Mouse (Mus musculus): ENCODE data around the gene Polk. TPM values are rescaled to one million over a fixed set of nuclear protein-coding genes. Genes with fewer than 3 reads are reported as not detected.

Polk gene
- total RNA-seq, 1 experiment from 2014 or later, result 12.3 TPM

DNA sequence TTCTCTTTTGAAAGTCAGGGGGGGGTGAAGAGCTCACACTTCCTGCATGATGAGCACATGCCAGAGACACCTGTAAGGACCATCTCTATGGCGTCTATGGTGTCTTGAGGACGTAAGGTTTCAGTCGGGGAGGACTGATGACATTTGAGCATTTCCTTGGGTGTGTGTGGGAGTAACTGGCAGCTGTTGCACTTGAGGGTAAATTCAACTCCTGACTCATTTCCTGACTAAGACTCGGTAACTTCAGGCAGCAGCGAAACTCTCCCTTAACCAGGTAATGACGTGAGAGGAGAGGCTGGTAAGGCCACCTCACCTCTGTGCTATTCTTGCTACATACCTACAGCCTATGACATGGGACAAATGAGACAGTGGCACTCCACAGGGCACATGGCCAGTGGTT is 55.1 kb downstream of the Polk start:
- no peak for ATAC-seq (ENCODE audit: extremely low read depth, insufficient number of reproducible peaks, low FRiP score, poor library complexity, severe bottlenecking)

DNA sequence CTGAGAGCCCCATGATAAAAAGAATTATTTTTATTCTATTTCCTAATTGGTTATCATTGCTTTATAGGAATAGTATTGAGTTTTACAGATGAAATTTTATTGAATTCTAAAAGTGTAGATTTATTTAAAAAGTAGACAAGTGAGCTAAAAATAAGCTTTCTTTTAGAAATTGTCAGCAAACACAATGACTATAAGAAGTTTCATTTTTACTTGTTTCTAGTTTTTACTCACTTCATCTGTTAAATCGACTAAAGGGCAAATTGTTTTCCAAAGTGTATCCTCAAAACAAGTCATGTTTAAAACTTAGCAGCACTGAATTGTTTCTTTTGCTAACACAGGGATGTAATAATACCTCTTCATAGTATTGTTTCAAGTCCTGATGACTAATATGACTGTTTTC is 63.4 kb downstream of the Polk start:
- no peak for ATAC-seq (ENCODE audit: extremely low read depth, insufficient number of reproducible peaks, low FRiP score, poor library complexity, severe bottlenecking)

DNA sequence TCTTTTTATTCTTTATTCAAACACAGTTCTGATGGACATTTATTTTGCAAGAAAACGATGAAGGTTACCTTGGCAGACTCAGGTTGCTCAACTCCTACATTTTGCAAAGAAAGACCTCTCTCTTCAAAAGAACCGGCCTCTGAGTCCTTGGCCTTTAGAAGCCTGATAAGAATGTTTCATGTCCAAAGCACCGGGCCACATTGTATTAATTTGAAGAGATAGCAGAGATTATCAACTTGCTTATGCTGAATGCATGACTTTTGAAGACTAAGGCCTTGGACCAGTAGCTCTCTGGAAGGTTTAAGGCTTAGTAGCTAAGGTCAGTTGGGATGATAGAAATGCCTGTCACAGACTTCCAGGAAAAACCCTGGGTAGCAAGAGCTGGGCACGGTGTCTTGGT is 65.2 kb downstream of the Polk start:
- ATAC-seq (ENCODE audit: extremely low read depth, insufficient number of reproducible peaks, low FRiP score, poor library complexity, severe bottlenecking), result no peak

DNA sequence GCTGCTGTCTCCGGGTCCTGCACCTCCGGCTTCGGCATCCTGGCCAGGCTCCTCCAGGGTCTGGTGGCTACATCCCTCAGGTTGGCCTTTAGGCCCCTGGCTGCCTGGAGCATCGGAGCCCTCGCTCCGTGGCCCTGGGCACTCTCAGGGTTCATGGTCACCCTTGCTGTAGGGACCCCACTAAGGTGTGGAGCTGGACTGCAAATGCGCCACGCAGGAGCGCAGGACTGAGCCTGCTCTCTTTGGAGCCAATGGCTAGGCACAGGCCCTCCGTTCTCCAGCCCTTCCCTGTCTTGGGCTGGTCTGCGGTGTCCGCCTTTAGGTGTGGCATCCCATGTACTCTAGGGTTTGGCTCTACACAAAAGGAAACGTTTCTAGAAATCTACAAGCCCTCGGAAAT is 71.4 kb downstream of the Polk start, which contains the start of gene Ankdd1b:
TSS of gene Ankdd1b (minus strand) at position 242 of the 400 bp plus-strand sequence.
- ATAC-seq (ENCODE audit: extremely low read depth, insufficient number of reproducible peaks, low FRiP score, poor library complexity, severe bottlenecking), result no peak

DNA sequence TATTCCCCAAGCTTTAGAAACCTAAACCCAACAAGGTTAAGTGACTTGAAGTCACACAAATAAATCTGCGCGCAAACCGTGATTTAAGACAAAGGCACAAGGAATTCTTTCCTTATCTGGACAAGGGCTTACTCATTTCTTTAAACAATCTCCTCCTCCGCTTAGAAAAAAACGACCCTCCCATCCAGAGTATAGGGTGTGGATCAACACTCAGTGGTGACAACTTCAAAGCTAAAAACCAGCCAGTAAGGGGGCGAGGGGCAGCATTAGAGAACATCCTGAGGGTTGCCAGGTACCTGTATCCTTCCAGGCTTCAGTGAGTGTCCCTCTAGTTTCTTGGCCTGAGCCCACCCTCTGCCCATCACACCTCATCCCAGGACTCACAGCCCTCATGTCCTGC is 71.8 kb downstream of the Polk start:
- ATAC-seq (ENCODE audit: extremely low read depth, insufficient number of reproducible peaks, low FRiP score, poor library complexity, severe bottlenecking), result no peak

DNA sequence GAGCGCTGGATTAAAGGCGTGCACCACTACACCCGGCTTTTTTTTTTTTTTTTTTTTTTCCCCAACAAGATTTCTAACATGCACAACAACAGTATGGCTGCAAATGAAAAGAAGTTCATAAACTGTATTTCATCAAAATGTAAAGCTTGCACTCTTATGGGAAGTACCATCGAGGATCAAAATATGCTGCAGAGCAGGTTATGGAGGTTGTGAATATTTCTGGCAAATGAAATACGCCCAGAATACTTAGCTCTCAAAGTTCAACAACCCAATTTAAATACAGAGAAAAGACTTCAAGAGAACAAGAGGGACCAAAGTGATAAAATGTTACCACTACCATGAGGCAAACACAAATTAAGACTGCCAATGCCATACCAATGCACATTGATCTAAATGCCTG is 73.7 kb downstream of the Polk start:
- ATAC-seq (ENCODE audit: extremely low read depth, insufficient number of reproducible peaks, low FRiP score, poor library complexity, severe bottlenecking), result no peak

DNA sequence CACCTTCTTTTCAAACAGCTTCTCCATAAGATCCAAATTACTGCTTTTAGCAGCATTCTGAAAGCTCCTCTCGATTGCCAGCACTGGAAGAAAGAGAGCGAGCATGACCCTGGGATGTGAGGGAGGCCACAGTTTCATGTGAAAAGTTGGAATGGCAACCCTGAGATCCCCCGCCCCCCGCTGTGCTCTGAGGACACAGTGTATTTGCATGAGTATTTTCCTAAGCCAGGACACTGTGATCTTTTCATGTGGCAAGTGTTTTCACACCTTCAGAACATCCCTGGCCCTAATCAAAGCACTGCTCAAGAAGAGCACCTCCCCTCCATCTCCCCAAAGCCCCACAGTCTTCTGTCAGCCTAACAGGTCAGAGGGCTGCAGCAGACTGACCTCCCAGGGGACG is 77.1 kb downstream of the Polk start:
- no peak for ATAC-seq (ENCODE audit: extremely low read depth, insufficient number of reproducible peaks, low FRiP score, poor library complexity, severe bottlenecking)

DNA sequence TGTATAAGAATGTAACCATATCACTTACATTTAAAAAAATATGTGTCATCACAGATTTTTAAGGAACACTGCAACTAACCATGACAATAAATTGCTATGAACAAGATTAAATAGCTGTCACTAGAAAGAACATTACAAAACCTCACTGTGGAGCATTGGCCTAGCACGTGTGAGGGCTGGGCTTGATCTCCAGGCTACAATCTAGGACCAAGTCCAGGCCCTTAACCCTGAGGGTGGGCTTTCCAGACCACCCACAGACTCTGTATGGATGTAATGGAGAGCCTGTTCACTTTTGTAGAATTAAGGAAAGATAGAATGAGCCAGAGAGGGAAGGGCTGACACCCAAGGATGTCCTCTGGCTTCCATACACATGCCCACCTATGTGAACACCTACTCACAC is 79.7 kb downstream of the Polk start:
- ATAC-seq (ENCODE audit: extremely low read depth, insufficient number of reproducible peaks, low FRiP score, poor library complexity, severe bottlenecking), result no peak

DNA sequence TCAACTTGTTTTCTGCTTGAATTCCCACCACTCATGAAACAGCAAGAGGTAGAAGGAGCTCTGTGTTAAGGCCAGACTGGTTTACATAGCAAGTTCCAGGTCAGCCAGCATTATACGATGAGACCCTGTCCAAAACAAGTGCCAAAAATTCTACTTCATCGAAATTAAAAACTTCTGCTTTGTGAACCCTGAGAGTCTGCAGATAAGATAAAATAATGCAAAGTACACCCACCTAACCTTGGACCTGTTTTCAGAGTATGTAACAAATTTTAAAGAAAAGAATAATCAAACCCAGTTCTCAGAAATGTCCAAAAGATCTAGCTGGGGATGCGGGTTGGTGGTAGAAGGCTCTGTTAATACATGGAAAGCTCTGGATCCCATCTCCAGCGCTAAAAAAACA is 83.8 kb downstream of the Polk start:
- ATAC-seq (ENCODE audit: extremely low read depth, insufficient number of reproducible peaks, low FRiP score, poor library complexity, severe bottlenecking), result no peak

DNA sequence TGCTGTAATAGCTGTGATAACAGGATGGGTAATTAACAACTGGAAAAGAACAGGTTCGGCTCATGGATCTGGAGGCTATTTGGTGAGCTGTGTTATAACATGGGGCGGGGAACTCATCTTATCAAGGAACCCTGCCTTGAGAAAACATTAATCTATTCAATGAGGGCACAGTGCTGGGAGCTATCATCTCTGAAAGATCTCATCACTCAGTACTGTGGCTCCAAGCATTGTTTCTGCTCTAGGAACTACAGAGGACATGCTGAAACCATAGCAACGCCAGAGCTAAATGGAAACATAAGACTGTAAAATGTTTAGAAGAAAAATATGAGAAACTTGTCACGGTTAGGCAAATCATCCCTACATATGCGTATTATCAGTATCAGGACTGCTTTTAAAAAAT is 84.4 kb downstream of the Polk start:
- ATAC-seq (ENCODE audit: extremely low read depth, insufficient number of reproducible peaks, low FRiP score, poor library complexity, severe bottlenecking), result no peak

DNA sequence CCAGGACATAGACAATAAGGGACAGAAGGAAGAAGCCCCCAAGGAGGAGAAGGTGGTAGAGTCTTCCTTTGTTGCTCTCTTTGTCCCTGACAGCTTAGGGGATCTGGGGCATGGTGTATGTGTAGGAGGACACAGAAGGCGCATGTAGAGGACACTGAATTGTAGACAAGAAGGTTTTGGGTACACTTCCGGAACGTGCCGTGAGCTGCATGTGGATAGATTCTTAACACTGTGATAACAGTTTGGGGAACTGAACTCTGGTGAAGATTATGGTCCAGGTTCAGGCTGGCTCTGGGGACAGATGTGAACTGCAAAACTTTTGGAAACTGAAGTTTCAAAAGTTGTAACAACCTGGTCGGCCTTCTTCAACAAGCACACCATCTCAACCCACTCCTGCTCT is 84.8 kb downstream of the Polk start:
- no peak for ATAC-seq (ENCODE audit: extremely low read depth, insufficient number of reproducible peaks, low FRiP score, poor library complexity, severe bottlenecking)

DNA sequence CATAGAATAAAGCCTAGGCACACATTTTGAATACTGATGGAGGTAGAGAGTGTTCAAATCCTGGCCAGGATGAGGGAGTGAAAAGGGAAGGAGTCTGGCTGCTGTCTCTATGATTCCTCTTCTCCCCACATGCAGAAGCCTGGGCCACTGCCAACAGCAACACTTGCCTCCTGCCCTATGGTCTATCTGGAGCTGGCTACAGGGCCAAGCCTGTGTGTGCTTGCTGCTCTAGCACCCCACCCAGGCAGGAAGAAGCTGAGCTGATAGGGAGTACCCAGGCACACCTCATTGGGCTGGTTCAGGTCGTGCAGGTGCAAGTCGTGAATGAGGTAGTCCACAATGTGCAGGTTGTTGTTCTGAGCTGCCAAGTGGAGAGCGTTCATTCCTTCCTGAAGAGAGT is 88.1 kb downstream of the Polk start:
- no peak for ATAC-seq (ENCODE audit: extremely low read depth, insufficient number of reproducible peaks, low FRiP score, poor library complexity, severe bottlenecking)

DNA sequence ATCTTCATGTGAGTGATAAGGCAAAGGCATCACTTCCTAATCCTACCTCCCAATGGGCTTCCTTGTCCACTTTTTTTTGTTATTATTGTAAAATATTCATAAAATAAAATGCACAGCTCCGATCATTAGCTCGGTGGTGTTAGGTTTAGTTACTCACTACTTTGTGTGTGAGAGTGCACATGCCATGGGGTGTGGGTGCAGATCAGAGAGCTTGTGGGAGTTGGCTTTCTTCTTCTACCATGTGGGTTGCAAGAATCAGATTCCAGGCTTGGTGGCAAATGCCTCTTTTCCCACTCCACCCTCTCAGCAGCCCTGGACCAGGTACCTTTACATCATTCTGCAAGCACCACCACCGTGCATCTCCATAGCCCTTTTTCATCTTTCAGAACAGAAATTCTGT is 89.8 kb downstream of the Polk start:
- no peak for ATAC-seq (ENCODE audit: extremely low read depth, insufficient number of reproducible peaks, low FRiP score, poor library complexity, severe bottlenecking)

DNA sequence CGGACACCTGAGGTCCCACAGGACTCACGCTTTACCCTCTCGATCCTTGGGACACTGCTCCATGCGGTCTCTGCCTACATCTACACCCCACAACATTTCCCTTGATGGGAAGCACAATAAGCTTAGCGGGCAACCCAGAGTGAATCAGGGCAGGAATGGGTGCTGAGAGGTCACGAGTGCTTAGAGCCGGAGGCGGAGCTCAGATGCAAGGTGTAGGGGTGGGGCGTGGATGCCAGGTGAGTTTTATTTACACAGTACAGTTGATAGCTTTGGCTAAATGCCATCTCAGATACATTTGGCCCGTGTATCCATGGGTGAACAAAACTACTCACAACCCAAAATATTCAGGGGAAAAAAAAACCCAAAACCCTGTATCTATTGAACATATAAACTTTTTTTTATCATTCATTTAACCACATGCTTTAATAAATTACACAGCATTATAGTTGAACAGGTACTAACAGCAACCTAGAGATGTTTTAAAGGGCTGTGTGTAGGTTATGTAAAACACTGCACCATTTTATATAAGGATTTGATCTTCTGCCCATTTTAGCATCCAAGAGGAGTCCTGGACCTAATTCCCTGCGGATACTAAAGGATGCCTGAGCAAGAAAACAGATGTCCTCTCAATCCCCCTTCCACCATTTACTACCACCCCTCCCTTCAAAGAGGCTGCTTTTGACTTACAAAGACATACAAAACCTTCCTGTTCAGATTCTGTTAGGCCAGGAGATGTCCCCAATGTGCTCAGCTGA is 90.8 kb downstream of the Polk start:
- ATAC-seq (ENCODE audit: extremely low read depth, insufficient number of reproducible peaks, low FRiP score, poor library complexity, severe bottlenecking), result no peak

DNA sequence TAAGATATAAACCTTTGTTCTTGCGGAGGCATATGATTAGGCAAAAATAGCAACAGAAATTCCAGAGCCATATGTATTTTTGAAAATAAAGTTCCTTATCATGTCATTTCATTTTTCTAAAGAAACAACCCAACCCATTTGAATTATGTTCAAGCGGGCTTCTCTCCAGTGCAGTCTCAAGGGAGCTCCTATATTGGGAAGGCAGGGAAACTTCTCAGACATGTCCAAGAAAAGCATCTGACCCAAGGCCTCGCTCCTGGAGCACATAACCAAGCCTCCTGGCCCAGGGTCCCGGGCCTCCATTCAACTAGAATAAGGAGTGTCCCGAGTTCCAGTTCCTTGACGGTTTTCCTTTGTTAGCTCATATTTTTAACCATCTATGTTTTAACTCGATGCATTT is 91.5 kb downstream of the Polk start:
- no peak for ATAC-seq (ENCODE audit: extremely low read depth, insufficient number of reproducible peaks, low FRiP score, poor library complexity, severe bottlenecking)

DNA sequence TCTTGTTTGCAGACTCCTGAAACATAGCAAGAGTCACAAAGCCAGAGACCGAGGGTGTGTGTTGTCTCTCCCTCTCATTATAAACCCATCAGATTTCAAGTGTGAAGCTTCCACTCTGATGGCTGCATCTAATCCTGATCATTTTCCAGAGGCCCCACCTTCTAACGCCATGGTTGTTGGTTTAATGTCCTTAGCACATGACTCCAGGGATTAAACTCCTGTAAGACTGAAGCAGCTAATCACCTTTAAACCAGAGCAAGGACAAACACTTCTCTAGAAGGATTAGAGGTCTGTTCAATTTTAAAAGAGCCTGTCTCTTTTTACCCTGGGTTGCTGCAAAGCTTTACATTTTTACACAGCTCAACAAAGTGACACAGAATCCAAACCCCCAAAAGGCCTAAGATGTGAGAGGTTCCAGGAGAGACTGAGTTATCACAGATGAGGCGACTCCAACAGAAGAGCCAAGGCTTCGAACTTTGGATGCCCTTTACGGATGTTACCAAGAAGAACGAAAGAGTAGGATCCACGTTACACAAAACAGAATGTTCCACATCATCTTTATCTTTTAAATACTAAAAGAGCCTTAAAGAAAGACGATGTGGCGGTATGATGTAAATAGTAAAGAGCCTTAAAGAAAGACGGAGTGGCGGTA is 92.0 kb downstream of the Polk start:
- no peak for ATAC-seq (ENCODE audit: extremely low read depth, insufficient number of reproducible peaks, low FRiP score, poor library complexity, severe bottlenecking)

DNA sequence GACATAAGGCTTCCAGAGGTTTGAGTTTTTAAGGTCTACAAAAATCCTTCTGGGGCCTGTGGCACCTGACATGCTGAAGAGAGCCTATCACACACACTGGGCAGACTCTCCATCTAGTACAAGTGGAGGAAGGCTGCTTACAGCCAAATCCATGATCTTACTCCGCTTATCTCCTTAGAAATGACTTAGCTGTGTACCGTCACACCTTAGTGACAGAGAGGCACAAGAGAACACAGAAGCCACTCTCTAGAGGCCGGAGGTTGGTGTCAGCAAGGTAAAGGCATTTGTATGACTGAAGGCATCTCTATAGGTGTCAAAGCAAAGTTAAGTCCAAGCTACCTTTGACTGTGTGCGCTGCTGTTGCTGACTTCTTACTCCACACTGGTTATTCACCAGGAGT is 101.9 kb downstream of the Polk start:
- ATAC-seq (ENCODE audit: extremely low read depth, insufficient number of reproducible peaks, low FRiP score, poor library complexity, severe bottlenecking), result no peak

DNA sequence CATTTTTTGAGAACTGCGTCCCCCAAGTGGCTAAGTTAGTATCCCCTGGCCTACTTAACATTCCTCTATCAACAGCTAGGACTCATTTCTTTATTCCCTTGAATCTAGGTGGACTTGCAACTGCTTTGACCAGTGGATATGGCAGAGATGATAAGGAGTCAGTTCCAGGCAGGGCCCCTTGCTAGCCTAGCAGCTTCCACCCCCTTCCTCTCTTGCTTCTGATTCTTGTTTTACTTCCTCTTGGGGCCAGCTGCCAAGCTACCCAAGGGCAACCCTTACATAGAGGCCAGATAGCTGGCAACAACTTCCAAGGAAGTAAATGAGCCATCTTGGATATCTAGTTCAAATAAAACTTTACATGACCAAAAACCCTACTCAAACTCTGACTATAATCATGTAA is 105.5 kb downstream of the Polk start:
- ATAC-seq (ENCODE audit: extremely low read depth, insufficient number of reproducible peaks, low FRiP score, poor library complexity, severe bottlenecking), result no peak

DNA sequence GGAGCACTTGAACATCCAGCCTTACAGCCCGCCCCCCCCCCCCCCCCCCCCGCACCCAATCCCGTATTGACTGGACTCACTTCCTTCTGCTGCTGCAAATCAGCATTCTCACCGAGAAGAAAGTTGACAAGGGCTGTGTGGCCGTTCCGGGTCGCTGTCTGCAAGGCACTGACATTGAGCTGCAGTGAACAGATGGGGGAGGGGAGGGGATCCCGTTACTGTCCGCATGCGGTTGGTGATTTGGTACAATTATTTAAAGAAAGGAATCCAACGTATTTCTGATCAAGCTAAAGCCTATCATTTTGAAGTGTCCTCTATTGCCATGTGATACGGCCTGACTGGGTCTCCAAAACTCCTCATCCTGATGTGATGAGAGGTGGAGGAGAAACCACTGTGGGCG is 106.6 kb downstream of the Polk start:
- ATAC-seq (ENCODE audit: extremely low read depth, insufficient number of reproducible peaks, low FRiP score, poor library complexity, severe bottlenecking), result no peak

DNA sequence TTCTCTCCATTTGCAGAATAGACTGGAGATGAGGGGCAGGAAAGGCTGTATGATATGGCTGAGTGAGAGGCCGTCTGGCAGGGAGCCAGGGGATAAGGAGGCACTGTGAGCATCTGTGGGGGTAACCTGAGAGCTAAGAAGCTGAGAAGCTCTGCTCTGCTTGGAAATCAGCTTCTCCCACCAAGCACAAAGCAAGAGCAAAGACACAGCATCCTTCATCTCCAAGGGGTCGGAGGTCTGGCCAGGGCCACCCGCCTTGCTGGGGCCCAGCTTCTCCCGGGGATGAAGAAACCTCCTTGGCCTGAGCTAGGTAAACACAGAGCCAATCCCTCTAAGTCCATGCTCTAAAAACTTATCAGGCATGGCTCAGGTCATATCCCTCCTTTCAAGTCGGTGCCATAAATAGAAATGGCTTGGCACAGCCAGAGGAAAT is 107.5 kb downstream of the Polk start:
- ATAC-seq (ENCODE audit: extremely low read depth, insufficient number of reproducible peaks, low FRiP score, poor library complexity, severe bottlenecking), result no peak
